Mouse (Mus musculus): ENCODE results near the gene Tbc1d22a.
A peak's percentile ranks its signal among the peaks of the same experiment; 100 is the strongest.

The Tbc1d22a gene

DNA sequence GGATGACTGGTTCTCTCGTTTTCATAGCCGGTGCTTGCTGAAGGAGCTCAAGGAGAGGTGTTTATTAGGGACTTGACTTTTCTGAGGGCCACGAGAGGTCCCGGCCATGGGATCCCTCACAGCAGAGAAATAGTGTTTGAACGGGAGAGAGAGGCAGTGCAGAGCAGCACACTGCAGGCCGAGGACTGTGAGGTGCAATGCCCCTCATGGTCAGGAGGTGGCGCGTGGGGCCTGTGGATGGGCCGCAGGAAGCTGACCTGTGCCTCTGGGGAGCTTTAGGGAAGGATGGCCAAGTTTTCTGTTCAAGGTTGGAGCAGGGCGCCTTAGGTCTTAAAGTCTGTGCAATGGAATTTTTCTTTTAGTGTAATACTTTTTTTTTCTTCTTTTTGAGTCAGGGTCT is 25.5 kb downstream of the Tbc1d22a start:
- DNase-seq: peak; percentile 51

DNA sequence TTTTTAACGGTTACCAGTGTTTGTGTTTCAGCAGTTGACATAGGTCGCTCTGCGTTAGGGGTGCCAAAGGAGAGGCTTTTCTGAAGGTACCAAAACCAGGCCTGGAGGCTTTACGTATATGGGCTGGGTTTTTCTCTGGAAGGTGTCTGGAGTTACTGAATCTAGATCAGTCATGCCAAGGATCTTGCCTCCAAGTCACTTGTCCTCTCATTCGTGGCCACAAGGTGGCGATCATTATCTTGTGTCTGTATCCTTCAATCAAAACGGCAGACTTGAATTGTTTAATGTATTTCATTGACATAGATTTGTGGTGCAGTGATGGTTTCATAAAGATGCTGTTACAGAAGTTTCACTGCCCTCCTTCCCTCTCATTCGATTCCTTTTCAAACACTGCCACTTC is 29.4 kb downstream of the Tbc1d22a start:
- DNase-seq: peak; percentile 75

DNA sequence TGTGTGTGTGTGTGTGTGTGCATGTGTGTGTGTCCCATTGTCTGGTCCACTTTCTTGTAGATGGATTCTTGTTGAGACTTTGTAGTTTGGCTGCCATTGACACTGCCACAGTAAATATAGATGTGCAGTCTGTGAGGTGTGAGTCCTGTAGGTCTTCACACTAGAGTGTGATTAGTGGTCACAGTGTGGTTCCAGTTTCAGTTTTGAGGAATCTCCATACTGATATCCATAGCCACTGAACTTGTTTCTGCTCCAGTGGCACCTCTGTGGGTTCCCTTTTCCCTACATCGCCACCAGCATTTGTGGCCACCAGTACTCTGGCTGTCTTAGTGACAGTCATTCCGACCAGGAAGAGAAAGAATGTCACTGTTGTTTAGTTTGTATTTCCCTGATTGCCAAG is 30.1 kb downstream of the Tbc1d22a start:
- no peak for DNase-seq

DNA sequence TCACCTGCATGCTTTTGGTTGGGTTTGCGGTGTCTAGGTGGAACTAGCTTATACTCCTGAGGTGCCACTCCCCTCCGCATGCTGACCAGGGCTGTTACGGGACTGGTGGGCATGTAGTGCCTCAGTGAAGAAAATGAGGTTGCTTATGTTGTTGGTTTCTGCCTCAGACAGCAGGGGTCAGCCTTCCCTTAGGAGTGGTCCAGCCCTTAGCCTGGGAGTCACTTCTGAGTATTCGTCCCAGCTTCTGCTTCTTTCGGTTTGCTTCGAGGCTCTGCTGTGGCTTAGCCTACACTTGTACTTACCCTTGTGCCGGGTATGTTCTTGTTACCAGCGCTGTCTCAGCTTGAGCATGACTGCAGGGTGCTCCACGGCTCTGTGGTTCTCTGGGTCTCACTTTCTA is 36.0 kb downstream of the Tbc1d22a start:
- peak; percentile 46 for DNase-seq

DNA sequence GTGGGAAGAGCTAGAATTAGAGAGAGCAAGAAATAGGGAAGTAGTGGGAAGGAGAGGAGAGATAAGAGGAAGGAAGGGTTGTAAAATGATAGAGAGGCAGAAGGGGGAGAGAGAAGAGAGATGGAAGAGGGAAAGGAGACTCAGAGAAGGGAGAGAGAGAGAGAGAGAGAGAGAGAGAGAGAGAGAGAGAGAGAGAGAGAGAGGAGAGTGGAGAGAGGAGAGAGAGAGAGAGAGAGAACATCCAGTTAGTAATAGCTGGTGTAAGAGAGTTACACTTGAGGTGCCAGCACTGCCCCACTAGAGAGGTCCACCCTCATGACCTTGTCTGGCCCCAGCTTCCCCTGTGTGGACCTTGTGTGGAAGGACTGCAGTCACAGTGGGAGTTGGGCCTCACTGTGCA is 37.9 kb downstream of the Tbc1d22a start:
- no peak for DNase-seq

DNA sequence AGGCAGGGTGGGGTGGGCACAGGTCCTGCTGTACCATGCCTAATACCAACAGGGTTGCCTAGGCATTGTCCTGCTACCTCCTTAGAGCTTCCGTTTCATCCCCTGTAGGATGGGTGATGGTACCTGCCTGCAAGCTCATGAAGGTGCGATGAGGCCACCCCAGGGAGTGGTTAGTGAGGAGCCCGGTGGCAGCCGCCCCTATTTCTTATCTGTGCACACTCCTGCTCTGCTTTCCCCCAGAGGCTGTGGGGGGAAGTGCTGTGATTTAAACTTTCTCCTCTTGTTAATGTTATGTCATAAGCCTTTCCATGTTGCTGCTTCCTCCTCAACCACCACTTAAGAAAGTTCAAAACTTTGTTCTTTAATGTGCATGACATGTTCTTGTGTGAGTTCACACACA is 38.4 kb downstream of the Tbc1d22a start:
- DNase-seq: peak; percentile 22

DNA sequence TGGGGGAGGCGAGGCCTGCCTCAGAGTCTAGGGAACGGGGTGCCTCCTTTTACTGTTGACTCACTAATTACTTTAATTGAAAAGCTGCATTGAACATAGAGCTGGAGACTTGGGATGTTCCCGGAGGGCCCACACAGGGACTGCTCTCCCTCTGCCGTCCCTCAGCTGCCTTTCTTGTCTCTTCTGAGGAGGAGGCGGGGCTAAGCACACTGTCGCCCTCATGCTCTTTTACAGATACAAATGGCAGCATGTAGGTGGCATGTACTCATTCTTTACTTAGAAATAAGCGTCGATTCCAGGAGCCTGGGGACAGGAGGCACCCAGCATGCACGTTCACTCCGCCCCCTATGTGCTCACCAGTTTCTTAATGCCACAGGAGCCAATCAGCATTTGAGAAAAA is 39.2 kb downstream of the Tbc1d22a start:
- DNase-seq: peak; percentile 71

DNA sequence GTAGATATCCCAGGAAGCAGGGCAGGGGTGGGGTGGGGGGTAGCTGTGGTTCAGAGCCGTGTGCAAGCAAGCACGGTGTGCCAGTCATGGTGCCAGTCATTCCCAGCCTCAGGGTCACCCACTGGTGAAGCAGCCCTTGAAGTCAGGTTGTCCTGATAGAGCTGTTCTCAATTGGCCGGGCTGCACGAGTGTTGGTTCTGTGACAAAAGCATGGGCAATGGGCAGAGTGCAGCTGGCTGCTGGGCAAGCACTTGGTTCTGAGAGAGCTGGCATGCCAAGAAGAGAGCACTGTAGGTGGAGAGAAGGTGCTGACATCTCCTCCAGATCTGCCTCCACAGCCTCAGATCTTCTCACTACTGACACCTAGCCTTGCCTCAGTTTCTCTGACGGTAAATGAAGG is 41.9 kb downstream of the Tbc1d22a start:
- DNase-seq: no peak

DNA sequence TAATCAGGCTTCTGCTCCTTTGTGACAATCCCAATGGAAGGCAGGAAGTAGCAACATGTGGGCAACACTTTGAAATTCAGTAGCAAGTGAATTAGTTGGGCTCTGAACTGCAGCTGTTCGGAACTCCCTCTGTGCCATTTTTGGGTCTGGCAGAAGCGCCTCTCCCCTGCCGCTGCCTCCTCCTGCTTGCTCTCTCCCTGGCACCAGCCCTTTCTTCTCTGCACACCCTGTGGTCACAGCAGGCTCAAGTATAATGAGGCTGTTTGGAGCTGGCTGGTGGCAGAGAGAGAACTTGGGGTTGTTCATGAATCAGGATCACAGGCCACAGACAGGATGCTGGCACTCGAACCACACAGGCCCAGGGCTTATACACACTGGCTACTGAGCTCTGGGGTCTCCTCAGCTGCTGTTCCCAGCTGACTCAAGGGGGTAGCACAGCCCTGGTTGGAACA is 42.5 kb downstream of the Tbc1d22a start:
- peak; percentile 52 for DNase-seq

DNA sequence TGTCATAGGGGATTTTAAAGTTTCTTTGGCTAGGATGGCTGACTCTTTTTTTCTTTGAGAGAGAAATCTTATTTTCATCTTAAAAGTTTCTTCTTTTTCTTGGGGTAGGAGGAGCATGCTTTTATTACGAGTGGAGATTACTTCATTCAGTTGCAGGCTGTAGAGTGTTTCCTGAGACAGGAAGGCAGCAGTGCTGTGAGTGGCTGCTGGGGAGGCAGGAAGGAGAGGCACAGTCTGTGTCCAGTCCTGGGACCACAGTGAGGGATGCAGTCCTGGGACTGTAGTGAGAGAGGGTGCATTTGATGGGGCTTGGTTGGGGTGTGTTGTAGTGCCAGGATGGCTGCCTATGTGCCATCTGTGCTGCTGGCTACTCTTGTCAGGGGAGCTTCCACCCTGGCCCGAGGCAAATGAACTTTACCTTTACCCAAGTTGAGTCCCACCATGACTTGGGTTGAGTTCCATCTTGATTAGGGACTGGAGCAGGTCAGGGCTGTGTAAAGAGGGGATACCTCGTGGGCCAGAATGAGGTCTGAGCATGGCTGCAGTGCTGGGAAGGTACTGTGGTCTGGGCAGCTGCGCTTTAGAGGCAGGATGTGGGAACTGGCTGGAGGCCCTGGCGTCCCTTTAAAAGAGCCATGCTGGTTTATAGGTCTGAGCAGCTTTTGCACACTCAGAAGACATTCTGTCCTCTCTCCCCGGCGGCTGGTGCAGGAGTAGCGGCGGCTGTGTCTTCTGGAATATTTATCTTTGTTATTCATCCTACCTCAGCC is 43.8 kb downstream of the Tbc1d22a start:
- DNase-seq: no peak

DNA sequence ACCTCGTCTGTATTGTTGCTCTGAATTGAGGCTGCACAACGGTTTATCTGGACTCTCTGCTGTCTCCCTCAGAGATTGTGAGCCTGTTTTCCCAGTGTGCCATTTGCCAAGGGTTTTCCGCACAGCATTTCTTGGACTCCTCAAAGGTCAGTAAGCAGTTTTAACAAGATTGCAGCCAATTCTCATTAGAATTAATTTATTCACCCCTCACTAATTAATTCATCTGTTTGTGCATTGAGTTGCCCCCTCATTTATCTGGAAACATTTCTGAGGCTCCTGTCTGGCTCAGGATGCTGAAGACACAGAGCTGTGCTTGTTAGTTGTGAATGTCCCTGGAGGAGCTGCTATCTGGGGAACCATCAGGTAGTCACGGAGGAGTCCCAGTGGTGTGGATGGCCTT is 45.0 kb downstream of the Tbc1d22a start:
- DNase-seq: no peak

DNA sequence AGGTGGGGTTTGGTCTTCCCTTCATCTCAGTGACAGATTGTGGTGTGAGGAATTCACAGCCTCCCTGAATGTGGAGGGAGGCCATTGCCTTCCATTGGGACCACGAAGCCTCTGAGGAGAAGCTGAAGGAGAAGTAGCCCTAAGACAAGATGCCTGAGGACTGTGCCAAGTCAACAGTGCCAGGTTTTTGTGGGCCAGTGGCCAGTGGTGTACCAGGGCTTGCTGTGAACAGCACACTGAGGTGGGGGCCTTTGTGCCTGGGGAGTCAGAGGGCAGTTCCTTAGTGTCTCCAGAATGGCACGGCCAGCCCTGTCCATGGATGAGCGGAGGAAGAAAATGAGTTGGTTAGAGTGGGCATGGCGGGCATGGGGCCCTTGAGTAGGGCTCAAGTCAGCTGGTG is 45.9 kb downstream of the Tbc1d22a start:
- DNase-seq: no peak

DNA sequence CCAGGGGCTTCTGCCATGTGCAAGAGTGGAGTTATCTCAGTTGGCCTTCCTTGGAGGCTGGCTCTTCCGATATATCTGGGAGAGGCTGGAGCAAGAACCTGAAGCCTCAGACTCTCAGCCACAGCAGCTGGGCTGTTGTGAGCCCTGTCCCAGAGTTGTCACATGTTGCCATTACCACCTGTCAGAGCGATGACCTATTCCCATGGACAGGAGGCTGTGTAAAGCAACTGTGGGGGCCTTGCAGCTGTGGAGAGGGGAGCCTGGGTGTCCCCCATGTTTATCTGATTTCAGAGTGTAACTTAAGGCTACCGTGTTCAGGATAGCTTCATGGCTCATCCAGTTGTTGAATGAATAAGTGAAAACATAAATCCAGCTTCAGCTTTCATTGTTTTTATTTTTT is 50.1 kb downstream of the Tbc1d22a start:
- no peak for DNase-seq

DNA sequence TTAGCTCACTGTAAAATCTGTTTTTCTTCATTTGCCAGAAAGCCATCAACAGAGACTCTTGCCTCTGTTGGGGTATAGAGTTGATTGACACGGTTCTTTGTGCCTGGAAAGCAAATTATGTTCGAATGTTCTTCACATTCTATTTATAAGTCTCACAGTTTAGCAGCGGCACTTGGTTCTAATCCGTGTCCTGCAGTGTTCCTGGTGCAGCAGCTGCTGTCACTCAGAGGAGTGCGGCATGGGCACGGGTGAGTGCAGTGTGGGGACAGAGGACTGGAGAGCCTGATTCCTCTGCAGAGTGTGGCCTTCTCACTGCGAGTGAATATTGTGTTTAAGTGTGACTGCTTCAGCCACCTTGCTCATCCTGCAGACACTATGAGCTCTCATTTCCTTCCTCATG is 50.5 kb downstream of the Tbc1d22a start:
- DNase-seq: no peak

DNA sequence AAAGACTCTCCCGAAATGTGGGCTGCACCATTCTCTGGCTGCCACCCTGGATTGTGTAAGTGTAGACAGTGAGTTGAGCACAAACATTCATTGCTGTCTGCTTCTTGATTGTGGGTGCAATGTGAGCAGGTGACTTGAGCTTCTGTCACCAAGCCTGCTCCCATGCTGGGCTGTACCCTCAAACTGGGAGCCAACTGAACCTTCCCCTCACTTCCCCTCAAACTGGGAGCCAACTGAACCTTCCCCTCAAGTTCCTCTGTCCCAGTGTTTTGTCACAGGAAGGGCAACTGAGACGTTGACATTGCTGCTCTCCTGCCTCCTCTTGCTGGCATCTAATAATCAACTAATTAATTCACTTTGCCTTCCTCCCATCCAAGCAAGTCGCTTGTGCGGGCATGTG is 52.7 kb downstream of the Tbc1d22a start:
- DNase-seq: no peak

DNA sequence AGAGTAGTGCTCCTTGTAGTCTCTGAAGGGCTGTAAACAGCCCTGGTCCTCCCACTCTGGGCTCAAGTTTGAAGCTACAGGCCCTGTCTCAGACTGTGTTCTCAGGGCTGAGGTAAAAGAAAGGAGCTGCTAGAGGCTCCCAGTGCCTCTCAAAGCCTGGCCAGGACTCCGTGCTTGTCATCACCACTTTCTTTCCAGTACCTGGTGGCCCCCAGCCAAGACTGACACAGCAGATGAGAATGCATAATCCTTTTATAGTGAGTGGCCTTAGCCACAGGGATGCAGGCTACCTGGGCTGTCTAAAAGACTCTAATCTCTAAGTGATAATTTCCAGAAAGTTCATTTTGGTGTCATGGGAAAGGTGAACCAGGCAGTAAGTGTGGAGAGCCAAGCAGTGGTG is 54.3 kb downstream of the Tbc1d22a start:
- DNase-seq: no peak

DNA sequence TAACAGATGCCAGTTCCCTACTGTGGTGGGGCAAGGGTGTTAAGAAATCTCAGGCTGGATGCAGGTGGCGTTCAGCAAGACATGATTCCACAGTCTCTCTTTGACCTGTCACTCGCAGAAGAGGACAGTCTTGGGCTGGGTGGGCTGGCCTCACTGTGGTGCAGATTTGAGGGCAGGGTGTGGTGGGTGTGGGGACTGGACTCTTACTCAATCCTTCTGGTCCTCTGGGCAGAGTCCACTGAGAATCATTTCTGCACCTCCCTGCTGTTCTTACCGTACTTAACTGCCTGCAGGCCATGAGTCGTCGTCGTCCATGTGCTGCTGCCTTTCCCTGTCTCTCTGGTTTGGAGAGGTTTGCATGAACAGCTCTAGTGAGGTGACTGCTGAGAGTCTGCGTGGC is 61.5 kb downstream of the Tbc1d22a start:
- no peak for DNase-seq

DNA sequence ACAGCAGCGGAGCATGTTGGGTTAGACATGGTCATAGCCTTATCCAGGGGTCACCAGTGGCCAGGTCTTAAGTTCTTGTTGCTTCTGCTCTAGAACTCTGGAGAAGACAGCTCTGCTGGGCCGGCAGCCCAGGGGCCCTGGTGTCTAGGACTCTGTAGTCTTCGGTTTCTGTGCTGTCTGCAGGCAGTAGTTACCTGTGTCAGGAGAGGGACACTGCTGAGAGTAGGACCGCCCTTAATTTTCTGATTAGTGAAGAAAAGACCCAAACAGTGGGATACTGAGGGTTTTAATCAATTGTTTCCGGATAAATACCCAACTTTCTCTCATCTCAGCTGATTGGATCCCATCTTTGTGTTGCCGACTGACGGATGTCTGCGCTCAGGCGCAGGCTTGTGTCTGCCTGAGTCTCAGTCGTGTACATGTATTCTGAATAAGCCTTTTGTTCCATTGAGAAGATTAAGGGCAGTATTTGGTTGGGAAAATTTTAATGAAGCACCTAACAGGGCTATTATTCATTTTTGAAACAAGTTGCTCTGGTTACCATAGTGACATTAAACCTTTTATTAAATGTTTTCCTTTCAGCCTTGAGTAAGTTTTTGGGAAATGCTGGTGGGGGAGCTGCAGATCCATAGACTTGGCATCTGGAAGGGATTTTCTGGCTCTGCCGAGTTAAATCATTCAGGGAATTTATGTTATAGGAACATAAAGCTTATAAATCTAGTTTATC is 62.4 kb downstream of the Tbc1d22a start:
- no peak for DNase-seq

DNA sequence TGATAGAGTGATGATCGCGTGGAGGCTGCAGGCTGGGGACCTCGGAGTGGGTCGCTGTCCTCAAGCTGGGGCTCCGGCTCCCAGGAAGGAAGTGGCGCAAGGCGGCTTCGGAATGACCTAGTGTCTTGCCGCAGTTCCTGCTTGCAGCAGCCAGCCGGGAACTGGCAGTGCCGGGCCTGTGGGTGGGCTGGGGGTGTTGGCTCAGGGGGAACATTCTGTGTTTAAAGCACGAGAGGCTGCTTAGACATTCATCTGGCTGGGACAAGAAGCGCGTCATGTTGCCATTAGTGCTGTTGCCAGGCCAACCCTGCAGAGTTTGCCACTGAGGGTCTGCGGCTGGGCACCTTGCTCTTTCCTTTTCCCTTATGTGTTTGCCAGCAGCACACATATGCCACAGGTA is 63.2 kb downstream of the Tbc1d22a start:
- DNase-seq: peak; percentile 77

DNA sequence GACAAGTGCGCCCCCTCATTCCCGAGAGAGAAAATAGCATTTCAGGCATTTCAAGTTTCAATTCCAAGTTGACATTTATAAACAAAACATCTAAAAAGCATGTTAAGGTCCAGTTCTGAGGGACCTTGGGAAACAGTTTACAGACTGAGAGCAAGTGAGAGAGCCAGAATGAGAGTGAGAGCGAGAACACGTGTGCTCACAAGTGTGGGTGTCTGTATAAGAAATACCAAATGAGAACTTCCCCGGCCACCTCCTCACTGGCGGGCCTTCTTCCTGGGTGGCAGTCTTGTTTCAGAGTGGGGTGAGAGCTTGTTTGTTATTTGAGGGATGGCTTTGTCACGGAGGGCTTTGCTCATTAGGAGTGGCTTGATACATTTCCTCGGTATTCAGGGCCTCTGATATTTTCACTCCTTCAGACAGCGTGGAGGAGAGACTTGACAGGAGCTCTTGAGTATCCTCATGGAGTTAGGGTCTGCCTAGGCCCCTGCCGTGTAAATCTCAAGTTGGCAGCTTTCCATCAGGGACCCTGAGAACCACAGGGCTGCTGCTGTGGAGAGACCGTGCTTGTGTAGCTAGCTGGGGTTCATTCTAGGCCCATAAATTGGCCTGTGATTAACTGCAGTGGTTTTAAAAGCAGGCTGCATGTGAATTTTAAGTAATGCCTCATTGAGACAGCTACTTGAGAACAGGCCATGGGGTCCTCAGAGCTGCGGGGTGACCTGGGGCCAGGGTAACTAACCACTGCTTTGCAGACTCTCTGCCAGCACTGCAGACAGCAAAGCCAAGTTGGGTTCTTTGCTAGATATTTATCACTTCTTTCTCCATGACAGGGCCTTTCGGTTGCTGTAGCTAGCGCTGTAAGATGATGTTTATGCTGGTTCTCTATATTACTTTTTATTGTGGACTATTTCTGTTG is 65.1 kb downstream of the Tbc1d22a start:
- DNase-seq: peak; percentile 64

DNA sequence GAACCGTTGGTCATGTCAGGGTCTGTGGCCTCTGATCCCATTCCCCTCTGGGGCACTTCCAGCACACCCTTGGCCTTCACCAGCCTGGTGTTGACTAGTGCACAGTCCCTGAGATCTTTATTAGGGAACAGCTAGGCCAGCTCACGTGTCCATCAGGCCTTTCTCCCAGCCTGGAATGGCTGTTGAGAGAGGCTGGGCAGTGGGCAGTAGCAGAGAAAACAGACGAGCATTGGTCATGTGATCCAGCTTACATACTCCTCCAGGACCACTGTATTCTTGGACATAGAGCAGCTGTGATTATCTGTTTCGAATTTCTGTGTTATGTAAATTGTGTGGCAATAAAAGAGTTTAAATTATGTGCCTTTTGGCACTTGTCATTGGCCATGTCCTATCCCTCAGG is 65.9 kb downstream of the Tbc1d22a start:
- DNase-seq: no peak

DNA sequence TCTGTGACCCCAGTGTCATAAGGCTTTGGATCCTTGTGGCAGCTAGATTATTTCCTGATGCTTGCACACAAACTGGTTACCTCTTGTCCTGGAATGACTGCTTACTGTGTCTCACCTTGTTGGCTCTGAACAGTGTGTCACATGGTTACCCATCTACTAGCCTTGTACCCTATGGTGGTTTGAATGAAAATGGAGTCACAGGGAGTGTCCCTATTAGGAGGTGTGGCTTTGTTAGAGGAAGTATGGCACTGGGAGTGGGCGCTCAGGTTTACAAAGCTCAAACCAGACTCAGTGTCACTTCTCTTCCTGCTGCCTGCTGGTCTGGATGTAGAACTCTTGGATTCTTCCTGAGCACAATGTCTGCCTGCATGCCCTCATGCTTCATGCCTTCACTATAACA is 69.0 kb downstream of the Tbc1d22a start:
- DNase-seq: no peak

DNA sequence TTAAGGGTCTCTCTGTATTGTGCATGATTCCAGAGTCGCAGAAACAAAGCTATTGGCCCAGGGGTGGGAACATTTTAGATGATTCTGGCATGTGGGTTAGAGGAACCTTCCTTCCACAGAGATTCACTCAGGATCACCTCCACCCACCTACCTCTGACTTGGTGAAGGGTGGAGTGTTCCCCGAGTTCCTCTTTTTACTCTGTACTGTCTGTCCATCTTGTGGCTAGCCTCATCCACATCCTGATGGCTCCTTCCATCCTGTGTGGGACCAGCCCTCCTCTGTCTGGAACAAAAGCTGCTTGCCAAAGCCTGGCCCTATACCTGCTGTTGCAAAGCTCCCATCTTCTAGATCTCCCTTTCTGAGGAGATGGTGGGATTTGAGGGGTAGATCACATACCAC is 71.0 kb downstream of the Tbc1d22a start:
- no peak for DNase-seq
